In the genomic region with DNA sequence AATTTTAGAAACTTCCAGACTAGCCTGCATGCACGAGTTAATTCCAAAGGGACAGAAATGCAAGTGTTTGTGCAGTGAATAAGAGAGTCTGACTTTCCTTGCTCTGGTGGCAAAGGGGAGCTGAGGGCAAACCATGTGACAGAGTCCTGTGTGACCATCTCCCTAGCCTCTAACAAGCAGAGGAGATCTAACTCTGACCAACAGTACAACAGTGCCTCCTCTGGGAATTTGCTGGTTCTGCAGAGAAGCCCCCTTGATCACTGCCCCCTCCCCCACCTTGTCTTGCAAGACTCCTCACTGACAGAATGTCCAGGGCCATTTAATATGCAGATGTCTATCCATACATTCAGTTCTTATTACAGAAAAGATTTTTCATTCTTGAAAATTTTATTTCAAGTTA, we compare ENCODE assay signal across 9 mouse cellular contexts. TPM values are rescaled to one million over a fixed set of nuclear protein-coding genes. Genes with fewer than 3 reads are reported as not detected.
A peak's percentile ranks its signal among the peaks of the same experiment; 100 is the strongest.
DNase-seq lines count a peak whose midpoint lies in the region; ATAC-seq and TF ChIP-seq lines count a peak whose summit lies in the region.
"Had no signal": no experiment of that assay in that cellular context is flagged by ENCODE, and none has a peak within 500 bp of the region (broad histone marks: within the 10 kb centered on the region; RNA-seq: fewer than 3 reads in every experiment).

No protein-coding gene starts in this region.

- no peaks in the 10 kb centered on the region for H3K4me1 ChIP-seq in intestine, postnatal 0 days (replicated peaks; ENCODE audit: control insufficient read depth, insufficient read depth, low read length)
- H3K4me1 ChIP-seq in intestine, embryonic 16.5 days (ENCODE audit: control insufficient read depth, insufficient read depth, low read length), result peaks cover 3% of the 10 kb centered on the region; the same call in 1 of the 2 replicates
- H3K4me1 ChIP-seq in hindbrain, embryonic 11.5 days (replicated peaks; ENCODE audit: control insufficient read depth, insufficient read depth, low read length), result no peaks in the 10 kb centered on the region
- H3K4me1 ChIP-seq in neural tube, embryonic 11.5 days (ENCODE audit: control insufficient read depth, insufficient read depth, low read length), result no peaks in the 10 kb centered on the region

- no peak for ATAC-seq in intestine, postnatal 0 days
- no peak for ATAC-seq in intestine, embryonic 16.5 days
- ATAC-seq in hindbrain, embryonic 11.5 days (ENCODE audit: low FRiP score), result peak; percentile 31; the same call in 1 of the 2 replicates
- peak; percentile 29 for ATAC-seq in neural tube, embryonic 11.5 days (ENCODE audit: insufficient read depth, low FRiP score, low TSS enrichment)

- DNase-seq in cerebellum, postnatal 14 days, result peak; percentile 91 to 94
- DNase-seq in hindbrain, embryonic 11.5 days (ENCODE audit: low spot score), result peak; percentile 78
- peak; percentile 55 for DNase-seq in neural tube, embryonic 11.5 days (ENCODE audit: low spot score)
- no peak for DNase-seq in spleen, postnatal 4 days (ENCODE audit: low spot score in 2 of 2)
- no peak for DNase-seq in heart, postnatal 25 days (ENCODE audit: low spot score)
- no peak for DNase-seq in yolk sac, embryonic 10.5 days (ENCODE audit: low spot score)

- H3K9ac ChIP-seq in intestine, postnatal 0 days (ENCODE audit: low read depth, low read length), result no peak overlapping the region
- H3K9ac ChIP-seq in intestine, embryonic 16.5 days (ENCODE audit: low read depth, low read length), result no peak overlapping the region
- no peak overlapping the region for H3K9ac ChIP-seq in hindbrain, embryonic 11.5 days (ENCODE audit: low read depth, low read length)
- H3K9ac ChIP-seq in neural tube, embryonic 11.5 days (ENCODE audit: low read length), result no peak overlapping the region

- intact Hi-C loops in heart, postnatal 25 days (cut with DNase I), result no loop called here

- peak; percentile 22 for TF ChIP-seq CTCF in intestine, postnatal 0 days (IDR thresholded peaks at IDR 0.05; ENCODE audit: low read depth)

- no peaks in the 10 kb centered on the region for H3K36me3 ChIP-seq in intestine, postnatal 0 days (ENCODE audit: control insufficient read depth, insufficient read depth)
- no peaks in the 10 kb centered on the region for H3K36me3 ChIP-seq in intestine, embryonic 16.5 days (ENCODE audit: control insufficient read depth, insufficient read depth, low read length)
- no peaks in the 10 kb centered on the region for H3K36me3 ChIP-seq in hindbrain, embryonic 11.5 days (ENCODE audit: control insufficient read depth, insufficient read depth, low read length)
- no peaks in the 10 kb centered on the region for H3K36me3 ChIP-seq in neural tube, embryonic 11.5 days (ENCODE audit: control insufficient read depth, insufficient read depth, low read length)

- no peak overlapping the region for H3K27ac ChIP-seq in intestine, postnatal 0 days (ENCODE audit: low read depth, low read length)
- H3K27ac ChIP-seq in intestine, embryonic 16.5 days (ENCODE audit: low read length), result no peak overlapping the region
- no peak overlapping the region for H3K27ac ChIP-seq in hindbrain, embryonic 11.5 days (ENCODE audit: low read depth, low read length)
- no peak overlapping the region for H3K27ac ChIP-seq in neural tube, embryonic 11.5 days (ENCODE audit: low read depth, low read length)

- no peak overlapping the region for H3K4me3 ChIP-seq in intestine, postnatal 0 days (ENCODE audit: low read depth, low read length)
- no peak overlapping the region for H3K4me3 ChIP-seq in intestine, embryonic 16.5 days (ENCODE audit: low read length)
- no peak overlapping the region for H3K4me3 ChIP-seq in hindbrain, embryonic 11.5 days (ENCODE audit: low read depth, low read length)
- no peak overlapping the region for H3K4me3 ChIP-seq in neural tube, embryonic 11.5 days (ENCODE audit: low read depth, low read length)
- H3K4me3 ChIP-seq: myocyte had no signal

- no peaks in the 10 kb centered on the region for H3K9me3 ChIP-seq in intestine, postnatal 0 days (ENCODE audit: control insufficient read depth)
- no peaks in the 10 kb centered on the region for H3K9me3 ChIP-seq in intestine, embryonic 16.5 days (ENCODE audit: control insufficient read depth, low read length)
- H3K9me3 ChIP-seq in hindbrain, embryonic 11.5 days (ENCODE audit: control insufficient read depth, low read length), result no peaks in the 10 kb centered on the region
- no peaks in the 10 kb centered on the region for H3K9me3 ChIP-seq in neural tube, embryonic 11.5 days (ENCODE audit: control insufficient read depth, low read length)

- 0 out of 2 replicates have a peak, but pooled peaks cover 5% of the 10 kb centered on the region for H3K27me3 ChIP-seq in intestine, postnatal 0 days (replicated peaks; ENCODE audit: control insufficient read depth, insufficient read depth, low read length)
- 0 out of 2 replicates have a peak, but pooled peaks cover 8% of the 10 kb centered on the region for H3K27me3 ChIP-seq in intestine, embryonic 16.5 days (replicated peaks; ENCODE audit: control insufficient read depth, insufficient read depth, low read length)
- no peaks in the 10 kb centered on the region for H3K27me3 ChIP-seq in hindbrain, embryonic 11.5 days (ENCODE audit: control insufficient read depth, insufficient read depth, low read length)
- no peaks in the 10 kb centered on the region for H3K27me3 ChIP-seq in neural tube, embryonic 11.5 days (ENCODE audit: control insufficient read depth, insufficient read depth, low read length)

- H3K4me2 ChIP-seq in intestine, postnatal 0 days (replicated peaks; ENCODE audit: low read depth), result no peak overlapping the region
- no peak overlapping the region for H3K4me2 ChIP-seq in intestine, embryonic 16.5 days (ENCODE audit: low read depth, low read length)
- no peak overlapping the region for H3K4me2 ChIP-seq in hindbrain, embryonic 11.5 days (replicated peaks; ENCODE audit: low read depth, low read length)
- H3K4me2 ChIP-seq in neural tube, embryonic 11.5 days (ENCODE audit: low read depth), result no peak overlapping the region

- WGBS in intestine, postnatal 0 days, result 21% methylated on average over 1 of the region's 1 CpGs
- WGBS in intestine, embryonic 16.5 days, result 29% methylated on average over 1 of the region's 1 CpGs
- 9% methylated on average over 1 of the region's 1 CpGs for WGBS in hindbrain, embryonic 11.5 days
- 18% methylated on average over 1 of the region's 1 CpGs for WGBS in neural tube, embryonic 11.5 days

RNA-seq across cellular contexts. Expression of a gene that starts 3.2 kb away (rescaled TPM):
- 0.10 and 0.18 TPM in 2 replicates for polyA plus RNA-seq in intestine, postnatal 0 days (2015; fragmentation: Nextera tagmentation; extraction: Ambion mirVana)
- polyA plus RNA-seq in intestine, embryonic 16.5 days (2015; fragmentation: Nextera tagmentation; extraction: Ambion mirVana), result 0.65 and 0.98 TPM in 2 replicates
- polyA plus RNA-seq in hindbrain, embryonic 11.5 days (2014; fragmentation: Nextera tagmentation; extraction: Ambion mirVana), result 3.1 and 3.4 TPM in 2 replicates
- polyA plus RNA-seq in neural tube, embryonic 11.5 days (2014; fragmentation: Nextera tagmentation; extraction: Ambion mirVana), result 4.1 and 6.0 TPM in 2 replicates
- total RNA-seq in heart, postnatal 25 days (2021), result not detected
- polyA plus RNA-seq: myocyte had no signal

Comparison
In these comparisons a context has a peak if more than half of its experiments do, and no peak if none do; other contexts are left out.
1. ATAC-seq: peak in hindbrain, embryonic 11.5 days (single experiment) and neural tube, embryonic 11.5 days (single experiment); none in intestine, postnatal 0 days (single experiment) and intestine, embryonic 16.5 days (single experiment).
2. DNase-seq: peak in cerebellum, postnatal 14 days (2 of 2), hindbrain, embryonic 11.5 days (single experiment) and neural tube, embryonic 11.5 days (single experiment); none in spleen, postnatal 4 days (0 of 2), heart, postnatal 25 days (single experiment) and yolk sac, embryonic 10.5 days (single experiment).